19 mouse cellular contexts compared by ENCODE assay signal in genomic region chr4:134164591-134164990, GRCm38 (mm10). TPM values are rescaled to one million over a fixed set of nuclear protein-coding genes. Genes with fewer than 3 reads are reported as not detected.
A peak's percentile ranks its signal among the peaks of the same experiment; 100 is the strongest.
DNase-seq lines count a peak whose midpoint lies in the region; ATAC-seq and TF ChIP-seq lines count a peak whose summit lies in the region.
"Had no signal": no experiment of that assay in that cellular context is flagged by ENCODE, and none has a peak within 500 bp of the region (broad histone marks: within the 10 kb centered on the region; RNA-seq: fewer than 3 reads in every experiment).

No protein-coding gene starts in this region.

- ATAC-seq in heart, embryonic 11.5 days (replicated peaks; ENCODE audit: insufficient number of reproducible peaks, low FRiP score, low TSS enrichment), result no peak
- no peak for ATAC-seq in kidney, postnatal 0 days (replicated peaks; ENCODE audit: low FRiP score, low read depth)
- ATAC-seq in erythroblast, adult 5-6 weeks (replicated peaks; ENCODE audit: low FRiP score, poor library complexity, severe bottlenecking), result peak; percentile 42; the same call in 1 of the 2 replicates
- ATAC-seq in liver, embryonic 16.5 days (ENCODE audit: low read depth), result no peak
- ATAC-seq: forebrain, embryonic 15.5 days had no signal

- H3K36me3 ChIP-seq in heart, embryonic 11.5 days (ENCODE audit: control insufficient read depth, insufficient read depth, low read length), result no peaks in the 10 kb centered on the region
- peaks cover 3% of the 10 kb centered on the region; the same call in 1 of the 2 replicates for H3K36me3 ChIP-seq in kidney, postnatal 0 days (ENCODE audit: insufficient read depth, low read length)
- peaks cover 9% of the 10 kb centered on the region for H3K36me3 ChIP-seq in liver, embryonic 16.5 days (ENCODE audit: control insufficient read depth, insufficient read depth)

- peaks cover 12% of the 10 kb centered on the region for H3K4me1 ChIP-seq in heart, embryonic 11.5 days (ENCODE audit: control insufficient read depth, insufficient read depth, low read length)
- H3K4me1 ChIP-seq in kidney, postnatal 0 days (replicated peaks; ENCODE audit: insufficient read depth, low read length), result no peaks in the 10 kb centered on the region
- peaks cover 18% of the 10 kb centered on the region for H3K4me1 ChIP-seq in liver, embryonic 16.5 days (ENCODE audit: control insufficient read depth, low read depth, low read length)
- H3K4me1 ChIP-seq: forebrain, embryonic 15.5 days; hindbrain, embryonic 12.5 days; lung, embryonic 15.5 days; neural tube, embryonic 13.5 days had no signal

- no peaks in the 10 kb centered on the region for H3K27me3 ChIP-seq in heart, embryonic 11.5 days (ENCODE audit: control insufficient read depth, insufficient read depth, low read length)
- H3K27me3 ChIP-seq in kidney, postnatal 0 days (ENCODE audit: insufficient read depth, low read length), result no peaks in the 10 kb centered on the region
- no peaks in the 10 kb centered on the region for H3K27me3 ChIP-seq in liver, embryonic 16.5 days (ENCODE audit: control insufficient read depth, insufficient read depth, low read depth, low read length)
- H3K27me3 ChIP-seq: forebrain, embryonic 15.5 days; hindbrain, embryonic 12.5 days; lung, embryonic 15.5 days; neural tube, embryonic 13.5 days had no signal

- no peak overlapping the region for H3K4me2 ChIP-seq in heart, embryonic 11.5 days
- peak overlapping the region; percentile 18; the same call in 1 of the 2 replicates for H3K4me2 ChIP-seq in kidney, postnatal 0 days (ENCODE audit: low read length)
- H3K4me2 ChIP-seq in liver, embryonic 16.5 days (ENCODE audit: low read depth, low read length), result peak overlapping the region; percentile 24; the same call in 1 of the 2 replicates
- H3K4me2 ChIP-seq: forebrain, embryonic 15.5 days; hindbrain, embryonic 12.5 days; lung, embryonic 15.5 days; neural tube, embryonic 13.5 days had no signal

- H3K27ac ChIP-seq in heart, embryonic 11.5 days (ENCODE audit: low read depth, low read length), result peak overlapping the region; percentile 66
- peak overlapping the region; percentile 42 for H3K27ac ChIP-seq in kidney, postnatal 0 days
- H3K27ac ChIP-seq in liver, embryonic 16.5 days (ENCODE audit: low read length), result peak overlapping the region; percentile 88
- H3K27ac ChIP-seq: forebrain, embryonic 15.5 days; hindbrain, embryonic 12.5 days; lung, embryonic 15.5 days; neural tube, embryonic 13.5 days had no signal

- intact Hi-C loops in heart, postnatal 10 days (cut with DNase I), result no loop called here

- H3K9me3 ChIP-seq in heart, embryonic 11.5 days (replicated peaks; ENCODE audit: control insufficient read depth, low read length), result no peaks in the 10 kb centered on the region
- H3K9me3 ChIP-seq in kidney, postnatal 0 days (replicated peaks; ENCODE audit: low read length), result no peaks in the 10 kb centered on the region
- no peaks in the 10 kb centered on the region for H3K9me3 ChIP-seq in liver, embryonic 16.5 days (replicated peaks; ENCODE audit: control insufficient read depth, low read length)
- H3K9me3 ChIP-seq: forebrain, embryonic 15.5 days; hindbrain, embryonic 12.5 days; lung, embryonic 15.5 days; neural tube, embryonic 13.5 days had no signal

- no peak for TF ChIP-seq CTCF in kidney, postnatal 0 days (IDR thresholded peaks at IDR 0.05; ENCODE audit: low read depth)

- WGBS in heart, embryonic 11.5 days (ENCODE audit: insufficient replicate concordance), result 92% methylated on average over 5 of the region's 6 CpGs
- 81% methylated on average over 5 of the region's 6 CpGs for WGBS in kidney, postnatal 0 days
- 74% methylated on average over 5 of the region's 6 CpGs for WGBS in liver, embryonic 16.5 days (ENCODE audit: insufficient replicate concordance)

- H3K9ac ChIP-seq in heart, embryonic 11.5 days (ENCODE audit: low read depth, low read length), result no peak overlapping the region
- no peak overlapping the region for H3K9ac ChIP-seq in kidney, postnatal 0 days (ENCODE audit: low read depth, low read length)
- no peak overlapping the region for H3K9ac ChIP-seq in liver, embryonic 16.5 days (ENCODE audit: low read depth, low read length)
- H3K9ac ChIP-seq: forebrain, embryonic 15.5 days; hindbrain, embryonic 12.5 days; lung, embryonic 15.5 days; neural tube, embryonic 13.5 days had no signal

- DNase-seq in heart, postnatal 10 days, result no peak
- DNase-seq in kidney, postnatal 0 days (ENCODE audit: low spot score), result no peak
- no peak for DNase-seq in kidney, adult 8-10 months
- no peak for DNase-seq in layer of hippocampus, adult 8-10 months (ENCODE audit: low spot score in 2 of 2)
- DNase-seq in kidney, postnatal 4 days, result no peak
- DNase-seq: adrenal gland, adult 8-10 months; cerebellum, postnatal 36 days; retina, postnatal 1 day had no signal

- no peak overlapping the region for H3K4me3 ChIP-seq in heart, embryonic 11.5 days (ENCODE audit: low read depth, low read length)
- H3K4me3 ChIP-seq in kidney, postnatal 0 days (replicated peaks; ENCODE audit: low read depth, low read length), result no peak overlapping the region
- no peak overlapping the region for H3K4me3 ChIP-seq in liver, embryonic 16.5 days (ENCODE audit: low read depth, low read length)
- H3K4me3 ChIP-seq: forebrain, embryonic 15.5 days; hindbrain, embryonic 12.5 days; lung, embryonic 15.5 days; neural tube, embryonic 13.5 days had no signal

RNA-seq across cellular contexts. Expression of gene Cep85, which starts 22.3 kb away (rescaled TPM):
- polyA plus RNA-seq in heart, embryonic 11.5 days (2014; fragmentation: Nextera tagmentation; extraction: Ambion mirVana), result 23.1 and 27.9 TPM in 2 replicates
- 10 to 100 TPM; 29.9 to 32.0 TPM for total RNA-seq in heart, postnatal 10 days (2021)
- polyA plus RNA-seq in kidney, postnatal 0 days (2015; fragmentation: Nextera tagmentation; extraction: Ambion mirVana), result 168 and 176 TPM in 2 replicates
- 20.3 and 29.2 TPM in 2 replicates for total RNA-seq in erythroblast, adult 5-6 weeks (2015; ENCODE audit: low replicate concordance)
- total RNA-seq in erythroblast, adult 5-6 weeks (2017; ENCODE audit: low replicate concordance), result 50.7 and 68.1 TPM in 2 replicates
- polyA plus RNA-seq in liver, embryonic 16.5 days (2015; fragmentation: Nextera tagmentation; extraction: Ambion mirVana), result 42.3 and 47.7 TPM in 2 replicates
- 10 to 100 TPM; 16.6 to 19.8 (median 18.6) TPM for total RNA-seq in layer of hippocampus, adult 8-10 months (2022)

RNA-seq across cellular contexts. Expression of gene Sh3bgrl3, which starts 36.0 kb away (rescaled TPM):
- polyA plus RNA-seq in heart, embryonic 11.5 days (2014; fragmentation: Nextera tagmentation; extraction: Ambion mirVana), result 179 and 220 TPM in 2 replicates
- 10 to 100 TPM; 69.9 to 74.6 TPM for total RNA-seq in heart, postnatal 10 days (2021)
- 452 and 455 TPM in 2 replicates for polyA plus RNA-seq in kidney, postnatal 0 days (2015; fragmentation: Nextera tagmentation; extraction: Ambion mirVana)
- total RNA-seq in erythroblast, adult 5-6 weeks (2015; ENCODE audit: low replicate concordance), result 231 and 242 TPM in 2 replicates
- total RNA-seq in erythroblast, adult 5-6 weeks (2017; ENCODE audit: low replicate concordance), result 56.2 and 119 TPM in 2 replicates
- 142 and 161 TPM in 2 replicates for polyA plus RNA-seq in liver, embryonic 16.5 days (2015; fragmentation: Nextera tagmentation; extraction: Ambion mirVana)
- total RNA-seq in layer of hippocampus, adult 8-10 months (2022), result 100 to 1,000 TPM; 185 to 289 (median 252) TPM

RNA-seq across cellular contexts. Expression of gene Gm7534, which starts 38.2 kb away (rescaled TPM):
- polyA plus RNA-seq in heart, embryonic 11.5 days (2014; fragmentation: Nextera tagmentation; extraction: Ambion mirVana), result not detected in 2 replicates
- not detected for total RNA-seq in heart, postnatal 10 days (2021)
- 0.20 and 0.22 TPM in 2 replicates for polyA plus RNA-seq in kidney, postnatal 0 days (2015; fragmentation: Nextera tagmentation; extraction: Ambion mirVana)
- not detected in 2 replicates for total RNA-seq in erythroblast, adult 5-6 weeks (2015; ENCODE audit: low replicate concordance)
- not detected in 2 replicates for total RNA-seq in erythroblast, adult 5-6 weeks (2017; ENCODE audit: low replicate concordance)
- not detected in 2 replicates for polyA plus RNA-seq in liver, embryonic 16.5 days (2015; fragmentation: Nextera tagmentation; extraction: Ambion mirVana)
- not detected for total RNA-seq in layer of hippocampus, adult 8-10 months (2022)
- total RNA-seq: adrenal gland, adult 8-10 months; gastrocnemius, adult 18-20 months; layer of hippocampus, postnatal 10 days; left cerebral cortex, postnatal 25 days; megakaryocyte-erythroid progenitor cell, adult 5-6 weeks had no signal
- polyA plus RNA-seq: forebrain, embryonic 15.5 days; hindbrain, embryonic 12.5 days; lung, embryonic 15.5 days; neural tube, embryonic 13.5 days had no signal
